Mouse (Mus musculus): Measurements from ENCODE around the gene Galnt12. TPM values are rescaled to one million over a fixed set of nuclear protein-coding genes. Genes with fewer than 3 reads are reported as not detected.

The Galnt12 gene
- total and polyA plus RNA-seq, 3 experiments = not detected

DNA sequence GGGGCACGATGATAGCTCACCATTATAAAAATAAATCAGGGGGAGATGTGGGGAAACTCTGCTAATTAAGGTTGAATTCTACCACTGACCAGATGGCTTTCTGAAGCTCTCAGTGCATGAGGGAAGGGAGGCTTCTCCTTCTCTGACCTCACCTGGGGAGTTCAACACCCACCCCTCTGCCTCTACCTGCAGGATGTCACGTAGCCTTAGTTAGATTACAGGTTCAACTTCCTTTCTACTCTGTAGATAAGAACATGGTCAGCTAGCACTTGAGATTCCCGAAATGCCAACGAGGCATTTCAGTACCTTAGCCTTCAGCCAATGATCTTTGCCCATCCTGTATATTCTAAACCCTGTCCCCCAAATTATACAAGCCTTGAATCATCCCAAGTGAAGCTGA is 54.9 kb downstream of the Galnt12 start:
- peaks cover 2 to 11% of the 10 kb centered on the region in 2 experiments; a peak in 3 of 4 replicates for H3K27me3 ChIP-seq (ENCODE audit: control insufficient read depth in 1 of 2, insufficient read depth in 2 of 2, low read length in 2 of 2)
- no peaks in the 10 kb centered on the region for H3K79me2 ChIP-seq (ENCODE audit: control insufficient read depth, insufficient read depth, low read length, poor library complexity)
- DNase-seq (ENCODE audit: low read depth, low spot score) = no peak
- TF ChIP-seq UBTF (IDR thresholded peaks at IDR 0.05; ENCODE audit: borderline replicate concordance, insufficient read depth, low read depth, low read length) = no peak
- no peak overlapping the region for H3K27ac ChIP-seq (ENCODE audit: control insufficient read depth, low read depth, low read length)
- no peaks in the 10 kb centered on the region for H3K9me3 ChIP-seq (replicated peaks; ENCODE audit: insufficient read depth, low read length)
- no peak overlapping the region for H3K9ac ChIP-seq (ENCODE audit: control insufficient read depth, low read depth, low read length, poor library complexity, severe bottlenecking)
- H3K36me3 ChIP-seq (ENCODE audit: control insufficient read depth in 1 of 2, insufficient read depth in 2 of 2, low read length in 2 of 2) = no peaks in the 10 kb centered on the region
- no peaks in the 10 kb centered on the region for H3K4me1 ChIP-seq (ENCODE audit: control insufficient read depth in 1 of 2, insufficient read depth in 2 of 2, low read length in 2 of 2)
- H3K4me3 ChIP-seq (ENCODE audit: control insufficient read depth in 1 of 2, insufficient read depth in 1 of 2, low read depth in 2 of 2, low read length in 2 of 2) = no peak overlapping the region

DNA sequence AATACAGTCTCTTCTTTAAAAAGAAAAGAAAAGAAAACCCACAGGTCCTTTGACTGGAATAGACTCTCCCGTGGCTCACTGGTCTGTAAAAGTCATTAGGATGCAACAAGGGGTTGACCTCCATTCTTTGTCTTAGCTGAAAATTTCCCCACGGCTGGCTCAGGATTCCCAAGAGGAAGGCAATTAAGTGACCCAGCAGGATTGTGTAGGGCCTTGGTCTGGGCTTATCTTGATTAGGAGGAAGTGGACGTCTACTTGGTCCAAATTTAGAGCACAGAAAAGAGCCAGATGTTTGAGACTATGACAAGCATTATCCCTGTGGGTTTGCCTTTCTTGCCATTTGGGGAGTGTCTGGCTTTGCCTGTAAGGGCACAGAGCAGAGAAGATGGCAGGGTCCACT is 58.3 kb downstream of the Galnt12 start:
- no peak overlapping the region for H3K9ac ChIP-seq (ENCODE audit: control insufficient read depth, low read depth, low read length, poor library complexity, severe bottlenecking)
- DNase-seq (ENCODE audit: low read depth, low spot score) = no peak
- no peaks in the 10 kb centered on the region for H3K36me3 ChIP-seq (ENCODE audit: control insufficient read depth in 1 of 2, insufficient read depth in 2 of 2, low read length in 2 of 2)
- no peaks in the 10 kb centered on the region for H3K79me2 ChIP-seq (ENCODE audit: control insufficient read depth, insufficient read depth, low read length, poor library complexity)
- H3K9me3 ChIP-seq (replicated peaks; ENCODE audit: insufficient read depth, low read length) = no peaks in the 10 kb centered on the region
- no peaks in the 10 kb centered on the region for H3K4me1 ChIP-seq (ENCODE audit: control insufficient read depth in 1 of 2, insufficient read depth in 2 of 2, low read length in 2 of 2)
- H3K27me3 ChIP-seq (ENCODE audit: control insufficient read depth in 1 of 2, insufficient read depth in 2 of 2, low read length in 2 of 2) = peaks cover 0 to 3% of the 10 kb centered on the region in 2 experiments; a peak in 2 of 4 replicates
- no peak overlapping the region for H3K4me3 ChIP-seq (ENCODE audit: control insufficient read depth in 1 of 2, insufficient read depth in 1 of 2, low read depth in 2 of 2, low read length in 2 of 2)
- no peak overlapping the region for H3K27ac ChIP-seq (ENCODE audit: control insufficient read depth, low read depth, low read length)
- TF ChIP-seq ELF1 (IDR thresholded peaks at IDR 0.05; ENCODE audit: low read depth, low read length) (no peak), KAT2A (conservative IDR thresholded peaks at IDR 0.05; ENCODE audit: low read depth, low read length) (no peak), USF2 (IDR thresholded peaks at IDR 0.05; ENCODE audit: borderline replicate concordance in 1 of 2, insufficient read depth in 1 of 2, low read depth in 1 of 2, low read length in 2 of 2) (no peak), MAFK (IDR thresholded peaks at IDR 0.05; ENCODE audit: borderline replicate concordance, low read depth, low read length) (no peak), NELFE (IDR thresholded peaks at IDR 0.05; ENCODE audit: low read depth, low read length) (no peak), MAX (IDR thresholded peaks at IDR 0.05; ENCODE audit: low read length) (no peak), CTCF (IDR thresholded peaks at IDR 0.05 in 2 of 3, conservative IDR thresholded peaks at IDR 0.05 in 1 of 3; ENCODE audit: control insufficient read depth in 1 of 3, insufficient read depth in 1 of 3, low read depth in 2 of 3, low read length in 3 of 3, poor library complexity in 1 of 3, severe bottlenecking in 1 of 3) (no peak), EP300 (IDR thresholded peaks at IDR 0.05; ENCODE audit: low read depth in 1 of 2, low read length in 2 of 2) (no peak), POLR2AphosphoS2 (IDR thresholded peaks at IDR 0.05; ENCODE audit: low read length) (no peak), GATA1 (IDR thresholded peaks at IDR 0.05; ENCODE audit: low read depth, low read length) (no peak), MEF2A (IDR thresholded peaks at IDR 0.05; ENCODE audit: extremely low read depth, insufficient replicate concordance, low read depth, low read length, poor library complexity, severe bottlenecking) (no peak), MYC (IDR thresholded peaks at IDR 0.05; ENCODE audit: low read depth, low read length) (no peak), POLR2AphosphoS5 (IDR thresholded peaks at IDR 0.05; ENCODE audit: borderline replicate concordance, low read depth, low read length) (no peak), HCFC1 (IDR thresholded peaks at IDR 0.05; ENCODE audit: low read depth, low read length) (no peak), CHD1 (IDR thresholded peaks at IDR 0.05; ENCODE audit: low read depth, low read length) (no peak), UBTF (IDR thresholded peaks at IDR 0.05; ENCODE audit: borderline replicate concordance, insufficient read depth, low read depth, low read length) (no peak), JUND (IDR thresholded peaks at IDR 0.05; ENCODE audit: low read depth, low read length) (no peak), NRF1 (IDR thresholded peaks at IDR 0.05; ENCODE audit: insufficient read depth, low read depth, low read length, poor library complexity, severe bottlenecking) (no peak)
